ENCODE assay signal across 8 mouse cellular contexts in the genomic region with DNA sequence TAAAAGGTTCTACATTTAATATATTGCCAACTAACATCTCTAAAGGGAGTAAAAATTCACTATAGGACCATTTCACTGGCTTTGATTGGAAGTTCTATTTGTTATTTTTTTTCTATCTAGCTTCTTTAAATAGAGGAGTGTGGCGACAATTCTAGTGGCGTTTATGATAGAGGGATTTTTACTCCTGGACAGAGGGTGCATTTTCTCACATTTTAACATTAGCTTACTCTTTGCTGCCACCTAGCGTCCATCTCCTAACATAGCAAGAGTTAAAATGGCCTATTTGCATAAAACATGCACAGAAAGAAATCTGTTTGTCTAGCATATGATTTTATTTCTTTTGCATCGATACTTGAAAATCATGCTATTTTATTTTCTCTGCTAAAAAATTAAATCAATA.
DNase-seq lines count a peak whose midpoint lies in the region.

No protein-coding gene starts in this region.

- peak; percentile 20 to 68 for DNase-seq in frontal cortex, postnatal 36 days (ENCODE audit: low spot score in 2 of 2)
- DNase-seq in frontal cortex, postnatal 14 days (ENCODE audit: low spot score in 2 of 2), result no peak
- peak; percentile 31 for DNase-seq in ovary, postnatal 14 days (ENCODE audit: low spot score)
- DNase-seq in ovary, postnatal 36 days (ENCODE audit: low spot score), result no peak
- DNase-seq in cerebellum, postnatal 10 days, result peak; percentile 73 to 83
- peak; percentile 53 for DNase-seq in induced T-regulatory cell, adult 2 months (ENCODE audit: low read depth)
- peak; percentile 10 for DNase-seq in naive thymus-derived CD4-positive, alpha-beta T cell, adult 2 months (ENCODE audit: low read depth)
- no peak for DNase-seq in spleen, postnatal 36 days (ENCODE audit: low spot score in 2 of 2)

Comparison
In these comparisons a context has a peak if more than half of its experiments do, and no peak if none do; other contexts are left out.
1. DNase-seq: peak in frontal cortex, postnatal 36 days (2 of 2), ovary, postnatal 14 days (single experiment), cerebellum, postnatal 10 days (2 of 2), induced T-regulatory cell, adult 2 months (single experiment) and naive thymus-derived CD4-positive, alpha-beta T cell, adult 2 months (single experiment); none in frontal cortex, postnatal 14 days (0 of 2), ovary, postnatal 36 days (single experiment) and spleen, postnatal 36 days (0 of 2).